Mouse (Mus musculus): ENCODE measurements around the gene Phyh.

GRCm38 (mm10) chr2:4929230-4929629 is 10.4 kb downstream of the Phyh start:
- TF ChIP-seq CTCF (IDR thresholded peaks at IDR 0.05; ENCODE audit: low read depth): no peak
- TF ChIP-seq EP300 (optimal IDR thresholded peaks at IDR 0.05): no peak

Measured in stomach, postnatal 0 days (tissue).